Mouse (Mus musculus) liver, adult 2 months (tissue): ENCODE data around the gene Cln3.

Experiments used
- CTCF ChIP-seq: fragments of 200-500 bp; IDR thresholded peaks from 2 replicates; pipeline ENCODE4 v1.5.1; 2011; ENCODE audit warnings: low read depth, low read length, control low read depth
- POLR2A ChIP-seq: fragments of 200-500 bp; IDR thresholded peaks from 2 replicates; pipeline ENCODE4 v1.6.1; 2011; ENCODE audit warnings: low read length, control low read depth; ENCODE audit not compliant: insufficient read depth; ENCODE audit errors: extremely low read depth

DNA sequence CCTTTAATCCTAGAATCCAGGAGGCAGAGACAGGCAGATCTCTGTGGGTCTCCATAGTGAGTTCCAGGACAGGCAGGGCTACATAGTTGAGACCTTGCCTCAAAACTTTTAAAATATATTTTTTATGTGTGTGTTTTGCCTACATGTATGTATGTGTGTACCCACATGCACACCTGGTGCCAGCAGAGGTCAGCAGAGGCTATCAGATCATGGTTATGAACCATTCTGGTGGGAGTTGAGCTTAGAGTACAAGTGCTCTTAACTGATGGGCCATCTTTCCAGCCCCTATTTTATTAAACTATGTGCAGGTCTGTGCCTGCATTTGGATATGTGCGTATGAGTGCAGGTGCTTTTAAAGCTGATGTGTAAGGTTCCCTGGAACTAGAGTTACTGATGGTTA, 30.8 kb downstream of the Cln3 start:
- no peak for TF ChIP-seq CTCF
- no peak for TF ChIP-seq POLR2A
